Mouse (Mus musculus): Measurements from ENCODE around the gene Gm15737. TPM values are rescaled to one million over a fixed set of nuclear protein-coding genes. Genes with fewer than 3 reads are reported as not detected.

Gm15737 gene
- polyA plus RNA-seq (2014; fragmentation: Nextera tagmentation; extraction: Ambion mirVana) = 0.16 and 0.20 TPM in 2 replicates

DNA sequence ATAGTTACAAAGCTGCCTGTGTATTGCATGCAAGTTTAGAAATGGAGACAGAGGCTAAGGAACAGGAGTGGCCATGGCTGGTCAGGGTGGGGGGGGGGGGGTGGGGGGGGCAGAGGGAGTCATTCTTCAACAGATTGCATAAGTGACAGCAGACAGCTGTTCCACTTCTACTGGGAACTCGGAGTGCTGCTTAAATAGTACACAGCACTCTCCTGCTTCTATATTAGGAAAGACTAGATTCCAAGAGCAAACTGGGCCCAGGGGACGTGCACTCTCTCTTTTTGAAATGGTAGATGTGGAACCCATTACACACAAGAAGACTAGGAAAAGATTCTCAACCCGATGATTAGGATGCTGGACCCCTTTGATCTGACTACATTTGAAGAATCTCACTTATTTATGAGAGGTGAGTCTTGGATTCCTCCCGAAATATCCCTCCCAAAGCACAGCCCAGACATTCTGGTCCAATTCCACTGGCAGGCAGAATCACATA is at the start of gene Gm15737:
TSS of gene Gm15737 (plus strand) at position 269 of the 493 bp plus-strand sequence.
- H3K9ac ChIP-seq = no peak within 1 kb of the TSS
- H3K27me3 ChIP-seq (ENCODE audit: insufficient read depth, low read length) = no peaks in the 10 kb centered on the region
- H3K36me3 ChIP-seq (ENCODE audit: insufficient read depth) = peaks cover 37% of the 10 kb centered on the region; the same call in 1 of the 2 replicates
- peaks cover 17% of the 10 kb centered on the region for H3K4me1 ChIP-seq (ENCODE audit: insufficient read depth)
- DNase-seq = peak; percentile 84
- peak within 1 kb of the TSS; percentile 81 for H3K27ac ChIP-seq (ENCODE audit: low read depth)
- H3K4me2 ChIP-seq = peak within 1 kb of the TSS; percentile 31
- no peak within 1 kb of the TSS for H3K4me3 ChIP-seq (ENCODE audit: low read depth, low read length)
- WGBS = 20% methylated on average over 4 of the region's 4 CpGs
- no peak for TF ChIP-seq CTCF (IDR thresholded peaks at IDR 0.05; ENCODE audit: low read depth)
- peak; percentile 81 for ATAC-seq (ENCODE audit: insufficient read depth)
- H3K9me3 ChIP-seq (ENCODE audit: low read depth, low read length) = no peaks in the 10 kb centered on the region

DNA sequence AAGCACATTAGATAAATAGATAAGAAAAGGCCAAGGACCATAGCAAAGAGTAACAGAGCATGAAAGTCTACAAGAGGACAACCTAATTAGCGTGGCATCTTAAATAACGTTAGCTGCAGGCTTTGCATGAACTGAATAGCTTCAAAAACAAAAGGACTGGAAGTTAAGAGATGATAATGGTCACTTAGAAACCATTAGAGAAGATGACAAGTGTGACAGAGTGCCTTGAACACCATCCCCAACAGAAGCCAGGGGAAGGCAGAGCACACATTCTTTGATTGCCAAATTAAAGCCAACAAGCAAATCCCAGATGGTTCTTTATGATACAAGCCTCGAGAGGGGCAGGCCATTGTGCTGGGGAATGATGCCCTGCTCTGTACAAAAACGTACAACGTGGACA is 47.6 kb upstream of the Gm15737 start:
- H3K9me3 ChIP-seq (ENCODE audit: low read depth, low read length) = no peaks in the 10 kb centered on the region
- DNase-seq (no peak), ATAC-seq (ENCODE audit: insufficient read depth) (no peak)
- H3K4me3 ChIP-seq (ENCODE audit: low read depth, low read length) = no peak overlapping the region
- H3K4me1 ChIP-seq (ENCODE audit: insufficient read depth) = no peaks in the 10 kb centered on the region; the same call in 1 of the 2 replicates
- WGBS = 70% methylated on average over 5 of the region's 5 CpGs
- no peak overlapping the region for H3K27ac ChIP-seq (ENCODE audit: low read depth)
- TF ChIP-seq CTCF (IDR thresholded peaks at IDR 0.05; ENCODE audit: low read depth) = no peak
- no peak overlapping the region for H3K9ac ChIP-seq
- peaks cover 23% of the 10 kb centered on the region for H3K36me3 ChIP-seq (ENCODE audit: insufficient read depth)
- H3K27me3 ChIP-seq (ENCODE audit: insufficient read depth, low read length) = no peaks in the 10 kb centered on the region
- H3K4me2 ChIP-seq = no peak overlapping the region

DNA sequence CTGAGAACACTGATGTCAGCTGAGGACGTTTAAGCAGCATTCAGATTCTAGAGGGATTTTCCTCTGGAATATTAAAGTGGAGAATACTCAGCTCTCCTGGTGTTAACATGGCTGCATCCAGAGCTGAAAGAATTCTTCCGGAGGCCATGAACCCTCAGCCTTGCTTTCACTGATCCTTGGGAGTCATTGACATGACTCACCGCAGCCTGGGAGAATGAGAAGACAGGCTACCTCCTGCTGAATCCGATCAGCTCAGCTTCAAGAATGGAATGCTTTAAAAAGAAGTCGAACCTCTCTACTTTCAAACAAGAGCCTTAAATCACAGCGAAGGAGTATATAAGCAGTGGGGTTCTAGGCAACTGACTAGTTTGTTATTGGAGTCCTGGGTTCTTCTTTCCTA is 47.2 kb upstream of the Gm15737 start:
- 74% methylated on average over 6 of the region's 6 CpGs for WGBS

DNA sequence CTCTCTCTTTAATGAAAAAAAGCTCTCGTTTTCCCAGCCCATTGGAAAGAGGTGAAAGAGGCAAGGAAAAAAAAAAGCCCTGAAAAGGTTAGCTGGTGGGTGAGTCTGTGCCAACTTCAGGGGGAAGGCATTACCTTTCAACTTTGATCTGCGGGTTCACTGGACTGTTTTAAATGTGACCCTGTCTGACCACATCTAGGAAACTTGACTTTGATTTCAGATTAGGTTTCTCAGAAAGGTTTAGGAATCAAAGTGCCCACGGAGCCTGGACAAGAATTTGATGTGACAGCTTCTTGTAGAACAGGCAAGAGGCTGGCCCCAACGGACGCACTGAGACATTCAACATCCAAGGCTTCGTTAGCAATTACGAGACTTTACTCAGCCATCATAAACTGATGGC is 45.2 kb upstream of the Gm15737 start:
- Histone ChIP-seq H3K4me3 (ENCODE audit: low read depth, low read length) (no peak overlapping the region), H3K36me3 (ENCODE audit: insufficient read depth) (peaks cover 23% of the 10 kb centered on the region), H3K9me3 (ENCODE audit: low read depth, low read length) (no peaks in the 10 kb centered on the region), H3K9ac (no peak overlapping the region), H3K4me2 (no peak overlapping the region), H3K4me1 (ENCODE audit: insufficient read depth) (peaks cover 7% of the 10 kb centered on the region; the same call in 1 of the 2 replicates), H3K27ac (ENCODE audit: low read depth) (no peak overlapping the region), H3K27me3 (ENCODE audit: insufficient read depth, low read length) (no peaks in the 10 kb centered on the region)
- no peak for TF ChIP-seq CTCF (IDR thresholded peaks at IDR 0.05; ENCODE audit: low read depth)
- DNase-seq (no peak), ATAC-seq (ENCODE audit: insufficient read depth) (no peak)
- WGBS = 83% methylated on average over 7 of the region's 7 CpGs

More for the DNA sequence above, 47.2 kb upstream of the Gm15737 start:
- H3K9ac ChIP-seq = no peak overlapping the region
- DNase-seq (no peak), ATAC-seq (ENCODE audit: insufficient read depth) (no peak)
- no peak overlapping the region for H3K27ac ChIP-seq (ENCODE audit: low read depth)
- no peak overlapping the region for H3K4me2 ChIP-seq
- H3K9me3 ChIP-seq (ENCODE audit: low read depth, low read length) = no peaks in the 10 kb centered on the region
- no peaks in the 10 kb centered on the region for H3K27me3 ChIP-seq (ENCODE audit: insufficient read depth, low read length)
- H3K4me3 ChIP-seq (ENCODE audit: low read depth, low read length) = no peak overlapping the region
- TF ChIP-seq CTCF (IDR thresholded peaks at IDR 0.05; ENCODE audit: low read depth) = no peak
- peaks cover 23% of the 10 kb centered on the region for H3K36me3 ChIP-seq (ENCODE audit: insufficient read depth)
- no peaks in the 10 kb centered on the region for H3K4me1 ChIP-seq (ENCODE audit: insufficient read depth)

DNA sequence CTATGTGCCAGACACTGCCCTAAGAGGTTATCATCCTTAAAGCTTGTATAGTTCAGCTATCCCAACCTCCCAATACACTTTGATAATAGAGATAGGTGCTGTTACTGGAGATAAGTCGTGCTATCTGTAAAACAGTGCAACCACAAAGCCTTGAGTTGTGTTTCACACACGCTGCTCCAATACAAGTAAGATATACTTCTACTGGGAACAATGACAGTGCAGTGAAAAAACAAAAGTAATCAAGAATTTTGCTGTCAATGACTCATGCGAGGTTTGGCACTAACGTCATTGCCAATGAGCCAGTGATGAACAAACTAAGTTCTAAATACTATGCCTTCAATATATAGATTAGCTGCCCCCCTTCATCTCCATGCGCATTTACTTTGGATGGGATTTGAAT is 42.6 kb upstream of the Gm15737 start:
- H3K4me3 ChIP-seq (ENCODE audit: low read depth, low read length) = no peak overlapping the region
- H3K27ac ChIP-seq (ENCODE audit: low read depth) = no peak overlapping the region
- no peak overlapping the region for H3K4me2 ChIP-seq
- no peak overlapping the region for H3K9ac ChIP-seq
- DNase-seq = no peak
- WGBS = 74% methylated on average over 5 of the region's 5 CpGs
- H3K4me1 ChIP-seq (ENCODE audit: insufficient read depth) = peaks cover 7% of the 10 kb centered on the region; the same call in 1 of the 2 replicates
- no peak for TF ChIP-seq CTCF (IDR thresholded peaks at IDR 0.05; ENCODE audit: low read depth)
- no peaks in the 10 kb centered on the region for H3K9me3 ChIP-seq (ENCODE audit: low read depth, low read length)
- H3K36me3 ChIP-seq (ENCODE audit: insufficient read depth) = peaks cover 20% of the 10 kb centered on the region
- ATAC-seq (ENCODE audit: insufficient read depth) = no peak
- H3K27me3 ChIP-seq (ENCODE audit: insufficient read depth, low read length) = no peaks in the 10 kb centered on the region

DNA sequence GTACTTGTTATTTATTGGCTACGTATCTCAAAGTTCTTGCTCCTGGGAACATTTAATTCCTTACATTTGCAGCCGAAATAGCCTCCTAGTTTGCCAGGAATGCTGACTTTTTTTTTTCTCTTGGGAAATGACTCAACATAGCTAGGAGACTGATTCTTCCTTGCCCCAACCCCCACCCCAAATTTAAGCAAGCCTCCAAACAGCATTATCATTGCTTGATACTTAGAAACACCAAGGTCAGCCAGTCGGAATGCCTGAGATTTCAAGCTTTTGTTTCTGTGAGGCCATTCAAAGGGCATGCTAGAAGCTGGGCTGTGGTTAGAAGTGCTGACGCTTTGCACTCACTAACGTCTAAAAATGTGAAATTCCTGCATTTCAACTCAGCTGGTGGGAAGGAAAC is 41.8 kb upstream of the Gm15737 start:
- 28% methylated on average over 5 of the region's 5 CpGs for WGBS
- Histone ChIP-seq H3K4me2 (no peak overlapping the region), H3K4me1 (ENCODE audit: insufficient read depth) (peaks cover 7% of the 10 kb centered on the region; the same call in 1 of the 2 replicates), H3K36me3 (ENCODE audit: insufficient read depth) (peaks cover 12% of the 10 kb centered on the region), H3K27me3 (ENCODE audit: insufficient read depth, low read length) (no peaks in the 10 kb centered on the region), H3K9ac (no peak overlapping the region), H3K27ac (ENCODE audit: low read depth) (peak overlapping the region; percentile 38; the same call in 1 of the 2 replicates), H3K9me3 (ENCODE audit: low read depth, low read length) (no peaks in the 10 kb centered on the region), H3K4me3 (ENCODE audit: low read depth, low read length) (no peak overlapping the region)
- DNase-seq (peak; percentile 38), ATAC-seq (ENCODE audit: insufficient read depth) (no peak)
- no peak for TF ChIP-seq CTCF (IDR thresholded peaks at IDR 0.05; ENCODE audit: low read depth)

DNA sequence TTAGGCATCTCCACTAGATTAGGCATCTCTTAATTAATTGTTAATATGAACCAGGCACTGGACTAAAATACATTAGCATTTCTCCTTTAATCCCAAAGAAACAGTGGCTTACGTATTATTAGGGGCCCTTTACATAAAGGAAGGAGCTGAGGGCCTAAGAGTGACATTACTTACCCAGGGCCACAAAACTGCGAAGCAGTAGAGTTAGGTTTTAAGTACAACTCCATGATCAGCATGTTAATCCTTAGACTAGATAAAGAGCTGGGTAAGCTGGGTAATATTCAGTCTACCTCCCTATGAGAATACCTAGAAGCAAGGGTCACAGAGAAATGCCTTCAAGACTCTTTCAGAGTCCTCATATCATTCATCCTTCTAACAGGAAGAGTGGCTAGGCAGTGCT is 40.0 kb upstream of the Gm15737 start:
- Histone ChIP-seq H3K4me3 (ENCODE audit: low read depth, low read length) (no peak overlapping the region), H3K9me3 (ENCODE audit: low read depth, low read length) (no peaks in the 10 kb centered on the region), H3K9ac (no peak overlapping the region), H3K27ac (ENCODE audit: low read depth) (no peak overlapping the region), H3K4me2 (no peak overlapping the region), H3K4me1 (ENCODE audit: insufficient read depth) (peaks cover 7% of the 10 kb centered on the region; the same call in 1 of the 2 replicates), H3K36me3 (ENCODE audit: insufficient read depth) (peaks cover 9% of the 10 kb centered on the region; the same call in 1 of the 2 replicates), H3K27me3 (ENCODE audit: insufficient read depth, low read length) (no peaks in the 10 kb centered on the region)
- DNase-seq (no peak), ATAC-seq (ENCODE audit: insufficient read depth) (no peak)
- 90% methylated on average over 2 of the region's 2 CpGs for WGBS
- TF ChIP-seq CTCF (IDR thresholded peaks at IDR 0.05; ENCODE audit: low read depth) = no peak

Measured in lung, embryonic 14.5 days (tissue).